Mouse (Mus musculus) CH12.LX (cell line): ENCODE measurements around the gene Zfyve26.

ENCODE experiments used
- CTCF ChIP-seq, 2 experiments: IDR thresholded peaks in 1 of 2; conservative IDR thresholded peaks in 1 of 2; 2 replicates each; pipeline ENCODE4 v1.5.1; 2011 to 2012; ENCODE audit warnings: low read depth in 2 of 2, low read length in 2 of 2, improper control_type of control experiment in 1 of 2, inconsistent platforms in 1 of 2, mild to moderate bottlenecking in 1 of 2, moderate library complexity in 1 of 2
- IRF4 ChIP-seq: IDR thresholded peaks from 2 replicates; pipeline ENCODE4 v1.6.1; 2014; ENCODE audit warnings: low read depth, mild to moderate bottlenecking, inconsistent platforms, low read length, improper control_type of control experiment

DNA sequence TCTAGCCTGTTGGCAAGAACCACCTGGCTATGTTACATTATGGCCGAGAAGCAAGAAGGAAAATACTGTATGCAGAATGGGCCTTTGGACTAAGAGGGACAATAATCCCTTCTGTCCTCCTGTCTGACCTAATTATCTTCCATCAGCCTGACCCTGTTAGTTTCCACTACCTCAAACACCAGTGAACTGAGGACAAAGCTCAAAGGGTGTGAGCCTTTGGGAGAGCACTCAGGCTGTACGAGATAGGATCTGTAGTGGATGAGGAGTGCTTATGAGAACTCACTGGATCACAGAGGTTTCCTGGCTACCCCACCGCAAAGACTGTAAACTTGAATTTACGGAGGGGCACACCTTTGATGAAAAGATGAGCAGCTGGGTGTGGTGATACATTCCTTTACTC is 17.6 kb upstream of the Zfyve26 start:
- TF ChIP-seq CTCF (conservative IDR thresholded peaks at IDR 0.05 in 1 of 2, IDR thresholded peaks at IDR 0.05 in 1 of 2; ENCODE audit: low read depth in 2 of 2, low read length in 2 of 2), result no peak
- no peak for TF ChIP-seq IRF4
